Mouse (Mus musculus) right cerebral cortex, postnatal 10 days (tissue): Measurements from ENCODE around the gene Vangl2.

ENCODE experiments used
- DNase-seq, 2 experiments: peaks; one replicate each; pipeline ENCODE4 v3.0.0; 2021; ENCODE audit warnings: low spot score in 2 of 2

Gene Vangl2

DNA sequence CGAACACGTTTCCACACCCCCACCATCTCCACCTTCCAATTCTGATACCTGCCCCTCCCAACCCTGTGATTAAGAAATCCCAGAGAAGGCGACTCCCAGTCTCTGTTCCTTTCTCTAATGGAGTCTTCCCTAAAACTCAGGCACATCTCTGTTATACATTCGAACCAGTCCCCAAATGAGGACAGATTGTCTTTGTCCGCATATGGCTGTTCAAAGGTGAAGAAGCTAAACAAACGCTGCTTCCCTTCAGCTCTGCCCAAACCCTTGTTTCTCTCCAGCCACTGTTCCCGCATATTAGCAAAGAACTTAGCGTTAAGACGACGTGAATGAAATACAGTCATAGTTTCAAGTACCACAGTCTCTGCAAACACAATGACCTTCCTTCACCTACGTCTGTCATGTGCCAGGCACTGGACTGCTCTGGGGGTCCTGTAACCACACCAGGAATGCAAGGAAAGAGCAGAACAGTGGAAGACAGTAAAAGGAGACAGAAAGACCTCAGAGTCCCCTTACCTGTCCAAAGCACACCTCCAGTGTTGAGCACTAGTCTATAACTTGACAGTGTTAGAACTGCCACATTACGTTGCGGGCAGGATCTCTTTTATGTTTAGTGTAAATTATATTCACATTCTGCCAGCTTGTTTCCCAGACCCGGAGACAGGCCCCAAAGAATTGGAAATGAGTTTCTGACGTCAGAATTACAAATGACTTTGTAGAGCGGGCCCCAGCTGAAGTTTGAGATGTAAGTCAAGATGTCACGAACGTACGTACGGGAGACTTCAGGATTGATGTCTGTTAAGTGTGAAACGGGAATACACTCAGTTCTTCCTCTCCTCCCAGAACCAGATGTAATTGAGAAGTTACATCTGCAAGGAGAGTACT is at the start of gene Vangl2:
Vangl2 (minus strand) TSS at position 51 of the 882 bp plus-strand sequence.
- no peak for DNase-seq

DNA sequence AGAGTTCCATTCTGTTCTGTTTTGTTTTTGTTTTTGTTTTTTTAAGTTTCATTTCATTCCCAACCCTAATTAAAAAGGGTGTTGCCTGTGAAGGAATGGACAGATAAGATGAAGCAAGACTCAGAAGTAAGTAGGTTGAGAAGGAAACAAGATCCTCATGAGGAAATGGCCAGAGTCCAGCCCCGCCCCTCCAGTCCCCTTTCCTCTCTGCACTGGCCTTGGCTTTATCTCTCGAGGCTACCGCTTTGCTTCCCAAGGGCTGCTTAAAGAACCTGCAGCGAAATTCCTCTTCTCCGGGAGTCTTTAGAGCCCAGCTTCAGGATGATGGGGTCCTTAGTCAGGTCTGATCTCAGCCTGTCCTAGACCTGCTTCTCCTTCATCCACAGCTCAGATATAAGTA is 49.7 kb upstream of the Vangl2 start:
- DNase-seq = no peak

DNA sequence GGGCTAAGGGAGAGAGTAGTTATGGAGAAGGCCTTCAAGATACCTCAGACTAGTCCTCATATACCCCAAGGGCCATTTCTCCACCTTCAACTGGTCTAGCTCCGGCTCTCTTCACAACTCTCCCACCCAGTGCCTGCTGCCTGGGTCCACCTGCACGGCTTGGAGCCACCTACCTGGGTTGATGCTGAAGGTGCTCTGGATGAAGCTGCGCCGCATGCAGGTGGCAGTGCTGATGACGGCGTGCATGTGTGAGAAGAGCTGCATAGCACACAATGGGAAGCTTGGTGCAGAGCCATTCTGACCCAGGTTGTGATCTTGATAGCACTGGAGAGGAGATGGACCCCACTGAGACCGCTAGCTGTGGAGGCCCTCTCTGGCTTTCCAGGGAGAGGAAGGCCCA is 44.4 kb upstream of the Vangl2 start:
- no peak for DNase-seq

DNA sequence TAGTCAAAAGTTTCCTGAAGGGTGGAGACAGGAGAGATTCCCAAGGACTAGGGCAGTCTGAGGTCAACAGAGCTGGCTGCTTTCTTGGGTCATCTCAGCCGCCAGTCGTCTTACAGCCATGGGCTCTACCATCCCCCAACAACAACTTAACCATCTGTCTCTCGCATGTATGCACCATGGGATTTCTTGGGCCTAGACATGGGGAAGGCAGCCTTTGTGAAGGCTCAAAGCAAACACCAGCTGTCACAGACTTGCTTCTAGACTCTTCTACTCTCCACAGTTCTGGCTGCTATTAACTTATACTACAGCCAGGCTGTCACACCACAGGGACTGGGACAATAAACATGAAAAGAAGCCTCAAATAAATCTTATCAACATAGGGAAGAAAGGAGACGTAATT is 43.3 kb upstream of the Vangl2 start:
- peak in 1 of 2 experiments; percentile 49 for DNase-seq

- DNase-seq = no peak
Observed at GRCm38 (mm10) chr1:172070227-172070626, 42.0 kb upstream of the Vangl2 start.

- peak; percentile 66 to 70 for DNase-seq
Observed at GRCm38 (mm10) chr1:172064613-172065141, 36.4 kb upstream of the Vangl2 start.

- no peak for DNase-seq
Observed at GRCm38 (mm10) chr1:172063291-172064023, 35.2 kb upstream of the Vangl2 start.

- no peak for DNase-seq
Observed at GRCm38 (mm10) chr1:172062101-172062500, 33.9 kb upstream of the Vangl2 start.

GRCm38 (mm10) chr1:172061217-172061616 is 33.0 kb upstream of the Vangl2 start:
- no peak for DNase-seq

DNA sequence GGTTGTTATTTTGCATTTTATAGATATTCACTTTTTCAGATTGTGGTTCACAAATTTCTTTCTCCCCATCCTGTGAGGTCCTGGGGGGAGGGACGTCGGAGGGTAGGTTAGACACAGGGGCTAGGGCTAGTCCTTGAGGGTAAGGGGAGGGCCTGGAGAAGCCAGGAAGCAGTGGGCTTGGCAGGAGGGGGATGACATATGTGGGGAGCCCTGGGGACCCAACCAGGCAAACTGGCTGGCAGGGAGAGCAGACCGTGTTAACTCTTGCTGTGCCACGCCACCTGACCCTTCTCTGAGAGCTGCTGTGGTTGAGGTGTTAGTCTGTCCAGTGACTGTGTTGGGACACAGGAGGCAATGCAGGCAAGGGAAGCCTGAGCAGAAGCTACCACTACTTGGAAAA is 32.4 kb upstream of the Vangl2 start:
- DNase-seq = no peak

GRCm38 (mm10) chr1:172058874-172059273 is 30.6 kb upstream of the Vangl2 start:
- no peak for DNase-seq

DNA sequence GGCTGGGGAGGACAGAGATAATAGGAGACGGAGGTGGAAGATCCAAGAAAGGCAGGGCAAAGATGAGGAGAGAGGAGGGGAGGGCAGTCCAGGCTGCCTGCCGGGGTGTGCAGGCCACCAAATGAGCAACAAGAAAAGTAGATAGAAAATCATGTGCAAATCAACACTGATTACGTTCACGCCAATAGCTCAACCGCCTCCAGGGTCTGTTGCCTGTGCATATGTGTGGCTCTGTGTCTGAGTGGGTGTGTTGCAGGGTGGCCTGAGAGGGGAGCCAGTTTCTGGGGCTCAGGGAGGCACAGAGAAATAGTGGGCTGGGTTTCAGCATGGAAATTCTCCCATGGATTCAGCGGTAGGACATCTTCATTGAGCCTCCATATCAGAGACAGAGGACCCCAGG is 30.1 kb upstream of the Vangl2 start:
- DNase-seq = no peak

DNA sequence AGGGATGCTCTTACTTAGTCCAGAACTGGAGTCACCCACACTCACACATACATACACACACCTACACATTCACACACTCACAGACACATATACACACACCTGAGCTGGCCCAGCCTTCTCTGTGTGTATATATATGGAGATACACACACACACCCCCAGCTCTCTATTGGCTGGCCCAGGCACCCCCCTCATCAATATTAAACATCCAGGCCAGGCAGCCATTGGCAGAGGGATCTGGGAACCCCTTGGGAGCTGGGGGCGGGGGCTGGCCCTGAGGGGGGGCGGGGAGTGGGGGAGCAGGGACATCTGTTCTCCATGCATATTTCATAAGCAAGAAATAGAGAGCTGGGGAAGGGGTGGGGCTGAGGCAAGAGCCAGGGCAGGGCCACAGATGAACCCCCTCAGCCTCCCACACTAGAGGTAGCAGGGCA is 29.3 kb upstream of the Vangl2 start, which contains the start of gene Nhlh1:
Nhlh1 (minus strand) TSS at position 83 of the 431 bp plus-strand sequence.
- DNase-seq = no peak

DNA sequence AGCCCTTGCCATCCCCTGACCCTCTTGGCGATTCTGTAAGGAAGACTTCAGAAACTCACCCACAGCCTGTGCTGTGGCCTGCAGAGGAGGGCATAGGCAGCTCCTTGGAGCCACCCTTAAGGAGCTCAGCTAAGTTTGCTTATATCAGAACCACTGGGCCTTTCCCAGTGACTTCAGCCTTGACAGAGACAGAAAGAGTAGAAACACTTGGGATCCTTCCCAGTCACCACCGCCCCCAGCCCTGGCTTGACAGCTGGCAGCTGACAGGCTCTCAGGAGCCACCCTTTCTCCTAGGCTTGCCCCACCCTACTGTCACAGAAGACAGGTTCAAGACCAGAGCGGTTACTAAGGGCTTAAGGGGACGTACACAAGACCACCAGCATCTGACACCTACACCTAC is 28.0 kb upstream of the Vangl2 start:
- no peak for DNase-seq

GRCm38 (mm10) chr1:172053541-172054440 is 25.5 kb upstream of the Vangl2 start:
- no peak for DNase-seq

DNA sequence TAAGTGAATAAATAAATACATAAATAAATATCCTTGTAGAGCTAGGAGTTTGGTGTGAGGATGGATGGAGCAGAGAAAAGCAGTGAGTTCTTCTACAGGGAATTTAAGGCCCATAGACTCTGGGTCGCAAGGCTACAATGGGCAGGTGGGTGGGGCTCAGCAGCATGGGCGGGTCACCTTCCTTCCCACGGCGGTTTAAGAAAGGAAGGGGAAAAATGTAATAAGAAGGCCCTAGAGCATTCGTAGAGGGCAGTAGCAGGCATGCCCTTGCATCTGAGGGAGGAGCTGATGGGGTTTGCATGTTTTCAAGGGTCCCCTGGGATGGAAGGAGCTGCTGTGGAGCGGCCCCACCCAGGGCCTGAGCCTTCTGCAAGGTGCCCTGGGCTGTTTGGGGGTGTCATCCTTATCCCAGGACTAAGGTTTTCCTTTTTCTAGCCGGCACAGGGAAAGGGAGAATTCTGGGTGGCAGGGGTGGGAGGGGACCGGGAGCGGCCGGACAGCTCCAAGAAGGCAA is 24.6 kb upstream of the Vangl2 start:
- DNase-seq = no peak

- DNase-seq = no peak
Observed at GRCm38 (mm10) chr1:172049131-172049782, 21.0 kb upstream of the Vangl2 start.

DNA sequence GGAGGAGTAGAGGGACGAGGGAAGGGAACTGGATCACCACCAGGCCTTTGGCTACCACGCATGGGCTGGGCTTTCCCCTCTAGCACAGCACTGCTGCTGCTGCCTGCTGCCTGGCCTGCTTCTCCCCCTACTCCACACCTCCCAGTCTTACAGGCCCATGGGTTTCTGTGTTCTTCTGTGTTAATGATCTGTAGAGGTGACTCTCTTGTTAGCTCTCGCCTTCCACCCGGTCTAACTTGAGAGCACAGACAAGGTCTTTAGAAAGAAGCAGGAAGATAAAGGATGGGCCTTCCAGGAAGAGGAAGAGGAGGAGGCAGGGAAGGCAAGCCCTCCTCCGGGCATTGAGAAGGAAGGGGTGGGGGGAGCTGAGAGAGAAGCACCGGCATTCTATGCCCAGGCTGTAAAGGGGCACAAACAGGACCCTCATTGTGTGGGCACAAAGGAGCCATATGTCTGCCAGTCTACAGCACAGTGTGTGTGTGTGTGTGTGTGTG is 20.0 kb upstream of the Vangl2 start:
- DNase-seq = peak in 1 of 2 experiments; percentile 26

DNA sequence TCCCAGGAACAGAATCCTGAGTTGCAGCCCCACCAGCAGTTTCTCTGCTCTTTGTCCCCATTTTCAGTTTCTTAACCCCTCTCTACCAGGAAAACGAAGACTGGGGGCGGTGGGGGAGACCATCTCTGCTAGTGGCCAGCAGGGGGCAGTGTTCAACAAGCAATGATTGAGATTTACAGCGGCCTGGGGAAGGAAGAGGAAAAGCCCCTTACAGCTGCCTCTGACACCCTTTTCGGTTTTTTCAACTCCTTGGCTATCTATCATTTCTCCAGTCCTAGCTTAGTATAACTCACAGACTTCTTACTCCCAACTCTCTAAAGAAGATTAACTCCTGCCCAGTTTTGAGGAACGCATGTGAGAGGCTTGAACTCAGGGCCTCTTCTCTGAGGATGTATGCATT is 18.7 kb upstream of the Vangl2 start:
- DNase-seq = peak; percentile 63 to 78

DNA sequence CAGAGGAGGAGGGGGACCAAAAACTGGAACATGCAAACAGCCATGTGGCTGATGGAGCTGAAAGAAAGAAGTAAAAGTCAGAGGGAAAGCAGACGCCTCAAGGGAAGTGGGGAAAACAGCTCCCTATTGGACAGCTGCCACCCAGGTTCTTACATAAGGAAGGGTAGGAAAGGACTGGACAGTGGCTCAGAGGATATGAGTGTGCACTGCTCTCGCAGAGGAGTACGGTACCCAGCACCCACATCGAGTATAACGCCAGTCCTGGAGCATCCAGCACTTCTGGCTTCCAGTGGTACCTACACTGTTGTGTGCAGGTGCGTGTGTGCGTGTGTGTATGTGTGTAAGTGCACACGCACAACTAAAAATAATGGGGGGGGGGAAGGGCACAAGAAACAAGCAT is 18.2 kb upstream of the Vangl2 start:
- peak in 1 of 2 experiments; percentile 35 for DNase-seq

GRCm38 (mm10) chr1:172029914-172030313 is 1.7 kb upstream of the Vangl2 start:
- DNase-seq = no peak
